Mouse (Mus musculus) G1E-ER4 (cell line): ENCODE results near the gene 1600002K03Rik. TPM values are rescaled to one million over a fixed set of nuclear protein-coding genes. Genes with fewer than 3 reads are reported as not detected.

ENCODE experiments used
- GATA1 ChIP-seq: IDR thresholded peaks from one replicate; pipeline ENCODE4 v1.8.0; 2012; ENCODE audit warnings: low read length, inconsistent platforms
- polyA plus RNA-seq: library from polyadenylated mRNA; stranded (reverse); fragments of >175 nt; gene quantifications from 2 replicates; pipeline ENCODE4 v1.2.3, GENCODE M21; 2012

The 1600002K03Rik gene
- polyA plus RNA-seq, 1 experiment: 6.7 TPM

GRCm38 (mm10) chr10:80157141-80157929, 15.4 kb upstream of the 1600002K03Rik start:
- no peak for TF ChIP-seq GATA1

DNA sequence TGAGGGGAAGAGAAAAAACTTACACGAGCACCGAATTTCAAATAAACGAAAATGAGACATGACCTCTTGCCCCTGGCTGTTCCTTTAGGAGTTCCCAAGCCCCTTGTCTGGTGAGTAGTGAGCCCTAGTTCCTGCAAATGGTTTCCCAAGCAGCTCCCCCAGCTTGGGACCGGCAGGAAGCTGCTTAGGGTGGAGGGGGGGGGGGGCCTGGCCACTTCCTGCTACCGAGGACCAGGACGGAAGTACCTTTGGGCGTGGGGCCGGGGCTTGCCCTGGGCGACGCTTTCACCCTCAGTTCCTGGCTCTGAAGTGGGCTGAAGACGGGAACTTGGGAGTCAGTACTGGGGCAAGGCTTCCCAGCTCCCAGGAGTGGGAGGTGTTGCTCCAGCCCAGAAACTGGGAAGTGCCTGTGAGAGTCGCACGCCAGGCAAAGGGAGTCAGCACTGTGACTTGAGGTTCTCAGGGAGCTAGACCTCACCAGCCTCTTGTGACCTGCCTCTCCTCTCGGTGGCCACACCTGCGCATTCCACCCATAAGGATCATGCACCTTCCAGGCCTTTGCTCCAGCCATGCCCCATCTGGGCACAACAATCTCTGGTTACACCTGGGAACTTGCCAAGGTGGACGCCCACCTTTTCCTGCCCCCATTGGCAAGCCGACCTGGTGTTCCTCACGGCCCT, 14.3 kb upstream of the 1600002K03Rik start:
- TF ChIP-seq GATA1: no peak

GRCm38 (mm10) chr10:80159021-80159560, 13.7 kb upstream of the 1600002K03Rik start:
- TF ChIP-seq GATA1: no peak

- no peak for TF ChIP-seq GATA1
Measured at GRCm38 (mm10) chr10:80159561-80160454, 12.9 kb upstream of the 1600002K03Rik start.

DNA sequence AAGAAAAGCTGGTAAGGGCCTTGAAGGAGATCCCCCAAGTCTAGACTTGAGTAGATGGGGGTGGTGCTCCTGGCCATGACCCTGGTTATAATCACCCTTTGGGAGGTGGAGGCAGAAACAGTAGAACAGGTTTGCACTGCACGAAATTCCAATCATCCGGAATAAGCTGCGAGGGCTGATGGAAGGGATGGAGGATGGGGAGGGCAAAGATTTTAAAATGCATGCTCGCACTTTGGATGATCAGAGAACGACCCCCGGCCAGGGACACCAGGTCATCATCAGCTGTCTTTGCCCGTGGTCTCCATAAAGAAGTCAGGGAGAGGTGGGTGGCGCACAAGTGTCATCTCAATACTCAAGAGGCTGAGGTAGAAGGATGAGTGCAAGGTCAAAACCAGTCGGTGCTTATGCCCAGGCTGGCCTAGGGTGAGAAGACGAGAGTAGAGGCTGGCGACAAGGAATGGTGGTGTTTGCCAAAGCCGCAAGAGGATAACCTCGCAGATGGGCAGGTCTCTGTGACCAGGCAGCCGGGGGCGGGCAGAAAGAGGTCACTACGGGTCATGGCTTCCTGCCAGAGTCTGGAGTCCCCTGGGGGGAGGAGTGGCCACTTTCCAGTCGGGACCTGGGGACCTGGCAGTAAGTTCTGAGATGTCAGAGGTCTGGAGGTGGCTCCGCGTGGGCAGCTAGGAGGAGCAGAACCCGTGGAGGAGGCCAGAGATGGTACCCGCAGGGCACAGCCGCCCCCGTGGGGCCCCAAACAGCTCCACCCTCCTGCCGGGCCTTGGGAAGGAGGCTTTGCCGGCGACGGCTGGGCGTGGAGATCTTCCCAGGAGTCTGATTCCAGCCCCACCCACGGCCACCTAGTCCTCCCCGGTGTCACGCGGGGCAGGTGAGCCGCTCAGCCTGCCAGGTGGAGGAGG, 12.0 kb upstream of the 1600002K03Rik start:
- TF ChIP-seq GATA1: no peak

- TF ChIP-seq GATA1: no peak
Measured at GRCm38 (mm10) chr10:80161522-80162242, 11.1 kb upstream of the 1600002K03Rik start.

GRCm38 (mm10) chr10:80162243-80162608, 10.5 kb upstream of the 1600002K03Rik start:
- no peak for TF ChIP-seq GATA1

DNA sequence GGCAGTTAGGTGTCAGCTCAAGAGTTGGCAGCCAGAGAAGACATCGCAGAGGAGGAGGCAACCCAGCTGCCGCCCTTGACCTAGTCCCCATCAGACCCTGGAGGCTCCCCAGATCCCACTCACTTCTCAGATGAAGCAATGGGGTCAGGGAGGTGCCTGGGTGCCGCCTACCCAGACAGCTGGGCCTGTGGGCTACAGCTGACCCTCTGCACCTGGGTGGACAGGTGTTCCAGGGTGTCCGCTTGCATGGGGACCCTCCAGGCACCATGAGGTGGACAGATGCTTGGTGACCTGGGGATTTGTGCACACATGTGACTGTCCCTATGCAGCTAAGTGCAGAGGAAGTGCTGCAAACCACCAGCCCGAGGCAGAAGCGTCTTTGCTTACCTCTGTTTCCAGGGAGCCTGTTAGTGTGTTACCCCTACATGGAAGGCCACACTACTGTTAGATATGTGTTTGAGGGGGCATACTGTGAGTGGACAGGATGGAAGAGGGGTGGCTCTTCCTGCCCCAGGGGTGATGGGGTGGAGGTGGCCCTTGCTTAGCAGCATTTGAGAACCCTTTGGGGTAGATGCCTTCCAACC, 9.9 kb upstream of the 1600002K03Rik start:
- TF ChIP-seq GATA1: no peak

- no peak for TF ChIP-seq GATA1
Measured at GRCm38 (mm10) chr10:80163721-80164120, 9.0 kb upstream of the 1600002K03Rik start.

DNA sequence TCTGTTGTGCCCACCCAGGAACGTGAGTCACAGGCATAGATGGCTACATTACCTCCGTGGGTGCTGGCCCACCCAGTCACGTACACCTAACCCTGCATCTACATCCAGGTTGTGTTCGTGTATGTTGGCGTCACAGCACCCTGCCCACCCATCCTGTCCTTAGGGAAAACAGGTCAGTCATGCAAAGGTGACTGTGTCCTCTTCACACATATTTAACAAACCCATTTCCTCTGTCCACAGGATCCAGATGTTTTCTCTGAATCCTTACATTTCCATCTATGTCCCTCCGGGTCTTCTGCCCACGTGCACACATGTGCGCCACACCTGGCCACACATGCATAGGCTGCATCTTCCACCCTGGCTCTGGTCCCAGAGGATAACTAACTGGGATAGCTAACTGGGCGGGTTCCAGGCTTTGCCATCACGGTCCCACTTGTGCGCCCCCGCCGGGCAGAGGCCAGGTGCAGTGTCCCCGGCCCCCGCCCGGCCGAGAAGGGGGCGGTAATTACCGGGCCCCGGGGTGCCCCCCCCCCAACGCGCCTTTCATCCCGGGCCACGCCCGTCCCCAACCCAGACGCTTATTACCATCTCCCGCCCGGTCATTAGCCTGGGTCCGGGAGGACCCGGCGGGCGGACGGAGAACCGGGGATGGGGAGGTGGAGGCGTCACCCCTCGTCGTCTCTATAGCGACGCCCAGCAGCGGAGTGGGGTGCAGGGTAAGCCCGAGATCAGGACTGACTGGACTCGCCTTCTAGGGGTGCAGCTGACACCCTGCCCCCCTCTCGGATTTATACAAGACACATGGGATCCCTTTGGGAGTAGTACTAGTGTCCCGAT, 8.4 kb upstream of the 1600002K03Rik start:
- TF ChIP-seq GATA1: no peak

GRCm38 (mm10) chr10:80164998-80165344, 7.8 kb upstream of the 1600002K03Rik start:
- TF ChIP-seq GATA1: no peak

DNA sequence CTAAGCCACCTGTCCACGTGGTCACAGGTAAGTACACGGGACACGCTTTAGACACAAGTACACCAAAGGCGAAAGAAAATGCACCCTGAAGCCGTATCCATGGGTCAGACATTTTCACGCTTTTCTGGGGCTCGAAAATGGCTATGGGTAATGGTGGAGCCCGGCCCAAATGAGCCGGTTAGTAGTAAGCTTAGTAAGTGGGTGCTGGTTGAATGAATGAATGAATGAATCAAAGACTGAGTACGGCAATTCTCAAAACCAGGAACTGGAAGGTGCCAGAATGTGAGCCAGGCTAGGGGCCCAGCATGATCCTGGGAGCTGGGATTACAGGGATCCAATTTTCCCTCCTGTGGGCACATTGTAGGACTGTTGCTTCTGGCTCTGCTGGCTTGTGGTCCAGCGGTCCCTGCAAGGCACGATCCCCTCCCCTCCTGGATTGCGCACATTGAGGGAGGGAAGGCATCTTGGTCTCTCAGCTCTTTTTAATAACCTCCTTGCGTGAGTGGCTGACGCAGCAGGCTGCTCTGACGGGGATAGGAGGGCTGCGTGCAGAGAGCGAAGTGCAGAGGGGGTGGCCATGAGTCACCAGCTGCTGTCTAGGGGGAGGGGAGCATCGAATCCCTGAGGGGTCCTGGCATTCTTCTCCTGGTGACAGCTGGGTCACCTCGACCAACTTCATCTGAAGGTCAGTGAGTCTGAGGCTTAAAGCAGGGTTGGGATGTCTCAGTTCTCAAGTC, 7.2 kb upstream of the 1600002K03Rik start, which contains the start of gene Cirbp:
Gene Cirbp (plus strand): TSS at position 594 of the 737 bp plus-strand sequence.
- no peak for TF ChIP-seq GATA1
